Mouse (Mus musculus) adrenal gland, postnatal 36 days (tissue): ENCODE results near the gene Pla2g2c. TPM values are rescaled to one million over a fixed set of nuclear protein-coding genes. Genes with fewer than 3 reads are reported as not detected.

Experiments
- DNase-seq, 2 experiments: peaks; one replicate each; pipeline ENCODE4 v3.0.0; 2021; ENCODE audit warnings: mixed read lengths in 1 of 2
- total RNA-seq, 2 experiments: library from RNA; stranded (reverse); gene quantifications; 2 replicates each; pipeline ENCODE4 v1.2.3; 2021

Gene Pla2g2c
- total RNA-seq, 2 experiments from 2014 or later, result 0.20 to 0.43 TPM

DNA sequence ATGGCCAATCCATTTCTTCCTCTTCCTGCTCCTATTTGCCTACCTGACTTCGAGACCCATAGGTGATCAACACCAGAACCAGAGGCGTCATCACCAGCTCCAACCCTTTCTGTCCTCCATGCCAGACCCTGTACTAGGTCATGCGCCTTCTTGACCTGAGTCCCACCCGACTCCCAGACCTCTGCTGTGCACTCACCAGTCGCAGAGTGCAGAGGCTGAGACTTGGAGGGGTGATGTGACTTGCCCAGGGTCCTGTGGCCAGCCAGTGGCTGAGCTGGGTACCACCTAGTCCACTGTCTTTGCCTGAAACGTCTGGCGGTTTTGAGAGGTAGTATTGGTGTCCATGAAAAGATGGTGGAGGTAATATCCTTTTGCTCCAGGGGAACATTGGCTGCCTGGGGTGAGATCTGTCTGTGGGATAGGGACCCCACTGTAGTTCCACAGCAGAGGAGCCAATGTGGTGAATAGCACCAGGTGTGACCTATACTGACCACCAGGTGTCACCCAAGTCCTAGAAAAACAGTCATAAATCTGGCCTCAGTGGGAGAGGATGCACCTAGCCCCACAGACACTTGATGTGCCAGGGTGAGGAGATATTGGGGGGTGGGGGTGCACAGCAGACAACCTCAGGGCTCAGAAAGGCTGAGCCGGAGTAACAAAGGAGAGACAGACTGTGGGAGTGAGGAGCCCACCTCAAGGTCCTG is 23.9 kb downstream of the Pla2g2c start:
- DNase-seq, result peak in 1 of 2 experiments; percentile 40

DNA sequence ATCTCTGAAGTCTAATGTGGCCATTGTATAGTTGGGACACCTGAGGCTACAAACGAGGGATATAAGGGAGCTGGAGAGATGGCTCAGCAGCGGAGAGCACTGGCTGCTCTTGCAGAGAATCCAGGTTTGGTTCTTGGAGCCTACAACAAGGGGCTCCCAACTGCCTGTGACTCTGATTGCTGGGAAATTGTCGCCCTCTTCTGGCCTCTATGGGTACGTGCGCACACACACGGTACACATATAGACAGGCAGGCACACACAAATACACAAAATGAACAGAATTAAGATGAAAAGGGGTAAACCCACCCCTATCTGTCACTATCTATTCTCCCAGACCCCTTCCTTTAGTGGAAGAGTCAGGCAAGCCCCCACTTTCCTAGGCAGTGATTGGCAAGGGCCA is 28.0 kb downstream of the Pla2g2c start:
- DNase-seq, result no peak

DNA sequence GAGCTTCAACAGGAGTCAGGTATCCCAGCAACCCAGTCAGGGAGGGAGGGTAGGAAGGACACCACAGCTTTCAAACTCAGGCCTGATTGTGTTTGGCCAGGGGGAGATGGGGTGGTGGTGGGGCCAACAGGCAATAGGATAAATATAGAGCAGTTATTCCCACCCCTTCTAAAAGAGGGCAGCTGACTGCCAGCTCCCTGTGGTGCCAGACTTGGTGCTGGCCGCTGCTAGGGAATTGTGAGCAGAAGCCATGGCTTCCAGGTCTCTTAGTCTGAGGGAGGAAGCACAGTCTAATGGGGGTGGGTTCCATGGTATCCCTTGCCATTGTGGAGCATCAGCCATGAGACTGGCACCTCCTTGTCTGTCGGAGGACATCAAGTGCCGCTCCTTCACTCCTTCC is 29.0 kb downstream of the Pla2g2c start:
- no peak for DNase-seq

GRCm38 (mm10) chr4:138754432-138754831 is 29.8 kb downstream of the Pla2g2c start:
- no peak for DNase-seq

GRCm38 (mm10) chr4:138755439-138755838 is 30.8 kb downstream of the Pla2g2c start:
- no peak for DNase-seq

DNA sequence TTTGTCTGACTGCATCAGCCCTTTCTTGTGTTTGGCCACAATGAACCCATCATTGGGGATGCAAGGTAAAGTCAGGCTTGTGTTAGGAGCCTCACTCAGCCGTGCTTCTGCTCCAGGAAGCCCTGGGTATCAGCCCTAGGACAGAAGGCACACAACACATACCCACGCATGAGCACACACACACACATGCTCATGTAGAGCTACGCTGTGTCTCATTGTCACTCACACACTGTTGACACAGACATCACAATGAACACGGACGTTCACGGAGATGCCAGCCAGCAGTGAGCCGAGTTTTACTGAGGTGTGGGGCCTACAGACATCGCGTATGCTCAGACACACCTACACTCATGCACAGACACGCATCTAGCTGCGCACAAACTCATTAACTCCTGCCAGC is 31.4 kb downstream of the Pla2g2c start:
- no peak for DNase-seq

DNA sequence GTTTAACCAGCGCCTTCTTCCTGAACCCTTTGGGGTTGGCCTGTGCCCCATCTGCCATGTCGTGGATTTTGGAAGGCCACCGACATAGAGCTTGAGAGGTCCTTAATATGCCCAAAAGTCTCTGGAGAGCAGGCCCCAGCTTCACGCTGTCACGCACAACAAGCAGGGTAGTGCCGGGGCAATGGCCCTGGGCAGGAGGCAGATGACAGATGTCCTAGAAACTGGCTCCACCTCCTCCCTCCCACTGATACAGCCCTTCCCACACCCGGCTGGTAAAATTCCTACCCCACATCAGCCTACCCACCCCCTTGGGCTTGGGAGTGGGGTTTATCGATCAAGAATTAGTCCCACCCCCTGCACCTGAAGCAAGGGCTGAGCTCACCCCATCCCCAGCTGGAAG is 32.8 kb downstream of the Pla2g2c start, which contains the start of gene Pla2g2f:
Gene Pla2g2f (minus strand): TSS at position 211 of the 400 bp plus-strand sequence.
- peak; percentile 43 to 50 for DNase-seq

- DNase-seq, result peak; percentile 19 to 42
These were observed 37.7 kb downstream of the Pla2g2c start for GRCm38 (mm10) chr4:138762266-138762665.

DNA sequence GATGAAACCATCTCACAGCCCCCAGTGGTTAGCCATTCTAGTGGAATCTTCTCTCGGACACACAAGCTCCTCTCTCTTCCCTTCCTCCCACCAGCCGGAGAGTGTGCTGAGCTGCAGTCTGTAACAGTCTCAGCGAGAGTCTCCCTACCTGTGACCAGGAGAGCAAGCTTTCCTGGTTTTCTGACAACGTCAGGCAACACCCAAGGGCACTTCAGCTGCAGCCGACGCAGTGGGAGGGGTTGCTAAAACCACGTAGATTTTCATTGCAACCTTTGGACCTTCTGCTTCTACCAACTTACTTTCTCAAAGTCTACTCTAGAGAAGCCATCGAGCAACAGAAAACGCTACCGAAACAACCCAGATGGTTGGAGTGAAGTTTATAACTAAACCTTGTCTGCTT is 47.4 kb downstream of the Pla2g2c start:
- DNase-seq, result no peak

GRCm38 (mm10) chr4:138772386-138772785 is 47.8 kb downstream of the Pla2g2c start:
- no peak for DNase-seq

DNA sequence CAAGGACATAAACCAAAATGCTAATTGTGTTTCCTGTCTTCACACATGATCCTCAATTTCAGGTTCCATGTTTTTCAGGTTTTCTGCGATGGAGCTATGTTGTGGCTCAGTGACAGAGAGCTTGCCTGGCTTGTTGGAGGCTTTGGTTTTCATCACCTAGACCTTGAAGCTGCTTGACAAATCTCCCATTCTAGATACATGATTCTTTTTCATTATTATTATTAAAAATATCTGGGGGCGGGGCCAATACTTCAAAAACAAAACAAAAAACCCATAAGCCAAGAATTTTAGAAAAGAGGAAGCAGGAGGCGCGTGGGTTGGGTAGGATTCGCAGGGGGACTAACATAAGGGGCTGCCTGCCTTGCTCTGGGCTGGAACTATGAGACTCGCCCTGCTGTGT is 50.8 kb downstream of the Pla2g2c start, which contains the start of gene Pla2g2d:
Gene Pla2g2d (plus strand): TSS at position 301 of the 400 bp plus-strand sequence.
- no peak for DNase-seq

- peak in 1 of 2 experiments; percentile 44 for DNase-seq
These were observed 53.1 kb downstream of the Pla2g2c start for GRCm38 (mm10) chr4:138777417-138778407.

DNA sequence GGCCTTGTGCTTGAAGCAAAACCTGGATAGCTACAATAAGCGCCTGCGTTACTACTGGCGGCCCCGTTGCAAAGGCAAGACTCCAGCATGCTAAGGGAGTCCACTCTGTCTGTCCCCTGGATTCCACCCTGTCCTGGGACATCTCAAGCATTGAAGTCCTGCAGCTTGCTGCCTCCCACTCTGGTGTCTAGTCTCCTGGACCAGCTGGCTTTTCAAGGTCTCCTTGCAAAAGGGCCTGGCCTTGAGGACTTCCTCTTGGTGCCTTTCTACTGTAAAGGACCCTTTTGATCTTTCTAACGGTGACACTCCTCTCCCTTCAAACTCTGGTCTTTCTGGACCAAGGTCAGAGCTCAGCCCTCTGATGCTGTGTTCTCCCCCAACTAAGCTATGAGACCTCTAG is 55.7 kb downstream of the Pla2g2c start:
- DNase-seq, result peak; percentile 31 to 32

- DNase-seq, result peak; percentile 16 to 46
These were observed 57.5 kb downstream of the Pla2g2c start for GRCm38 (mm10) chr4:138782098-138782497.

GRCm38 (mm10) chr4:138785721-138786120 is 61.1 kb downstream of the Pla2g2c start:
- DNase-seq, result no peak

GRCm38 (mm10) chr4:138786141-138786540 is 61.5 kb downstream of the Pla2g2c start:
- peak in 1 of 2 experiments; percentile 46 for DNase-seq

DNA sequence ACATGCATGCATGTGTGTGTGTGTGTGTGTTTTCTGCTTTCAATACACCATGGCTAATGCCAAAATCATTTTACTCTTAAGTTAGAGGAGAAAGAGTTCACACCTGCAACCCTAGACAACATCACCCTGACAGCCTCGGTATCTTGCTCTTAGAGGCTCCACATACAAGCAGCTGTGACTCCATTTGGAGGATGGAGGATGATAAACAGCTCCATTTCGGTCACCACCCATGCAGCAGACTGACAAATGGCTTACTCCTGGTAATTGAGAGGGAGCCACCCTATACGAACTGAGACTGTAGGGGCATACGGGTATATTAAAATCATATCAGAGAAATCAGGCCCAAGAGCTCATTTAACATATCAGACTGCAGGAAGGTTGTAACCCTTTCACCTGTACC is 63.8 kb downstream of the Pla2g2c start:
- no peak for DNase-seq

DNA sequence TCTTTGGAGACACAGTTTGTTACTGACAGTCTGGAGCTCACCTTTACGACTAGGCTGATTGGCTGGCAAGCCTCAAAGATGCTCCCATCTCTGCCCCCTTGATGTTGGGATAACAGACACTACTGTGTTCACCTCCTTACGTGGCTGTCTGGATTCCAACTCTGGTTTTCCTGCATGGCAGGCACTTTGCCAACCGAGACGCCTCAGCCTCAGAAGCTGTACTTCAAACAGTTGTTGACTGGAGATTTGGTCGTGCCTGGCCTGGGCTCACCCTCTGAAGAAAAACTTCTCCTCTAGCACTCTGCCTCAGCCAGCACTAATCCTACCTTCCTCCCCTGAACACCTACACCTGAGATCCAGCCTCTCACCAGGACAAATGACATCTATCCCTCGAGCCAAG is 66.9 kb downstream of the Pla2g2c start:
- no peak for DNase-seq

GRCm38 (mm10) chr4:138792599-138792998 is 68.0 kb downstream of the Pla2g2c start:
- no peak for DNase-seq

DNA sequence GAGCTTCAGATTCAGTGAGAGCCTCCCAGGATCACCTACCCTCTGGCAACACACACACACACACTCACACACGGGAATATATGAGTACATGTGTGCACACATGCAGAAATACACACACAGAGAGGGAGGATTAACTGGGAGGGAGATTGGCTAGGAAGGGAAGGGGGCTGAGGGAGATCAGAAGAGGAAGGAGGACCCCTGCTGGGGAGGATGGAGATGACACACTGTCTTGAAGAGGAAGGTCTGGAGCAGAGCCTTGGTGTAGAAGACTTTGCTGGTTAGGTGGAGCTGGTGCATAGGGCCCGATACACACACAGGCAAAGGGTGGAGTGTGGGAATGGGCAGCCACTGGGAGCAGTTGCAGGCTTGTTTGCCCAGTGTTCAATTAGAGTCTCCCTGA is 68.7 kb downstream of the Pla2g2c start:
- peak; percentile 50 to 55 for DNase-seq

GRCm38 (mm10) chr4:138794344-138794743 is 69.8 kb downstream of the Pla2g2c start:
- no peak for DNase-seq
